Mouse (Mus musculus) C2C12 (cell line): ENCODE results near the gene Gm9964.

Experiments
- CEBPB ChIP-seq: IDR thresholded peaks from one replicate; pipeline ENCODE4 v1.6.1; 2011; ENCODE audit warnings: low read depth, mild to moderate bottlenecking, control low read depth, moderate library complexity
- CTCF ChIP-seq: IDR thresholded peaks from one replicate; pipeline ENCODE4 v1.5.1; 2011; ENCODE audit not compliant: control insufficient read depth, insufficient read depth, insufficient read length
- MAX ChIP-seq: IDR thresholded peaks from one replicate; pipeline ENCODE4 v1.6.1; 2011; ENCODE audit warnings: mild to moderate bottlenecking, control low read depth
- MYOD1 ChIP-seq: IDR thresholded peaks from one replicate; pipeline ENCODE4 v1.6.1; 2011; ENCODE audit warnings: low read depth; ENCODE audit not compliant: control insufficient read depth, insufficient read length
- MYOG ChIP-seq: IDR thresholded peaks from one replicate; pipeline ENCODE4 v1.6.1; 2011; ENCODE audit not compliant: control insufficient read depth, insufficient read length; ENCODE audit errors: extremely low read depth
- USF1 ChIP-seq: IDR thresholded peaks from one replicate; pipeline ENCODE4 v1.6.1; 2011; ENCODE audit warnings: low read depth, mild to moderate bottlenecking, control low read depth, moderate library complexity

GRCm38 (mm10) chr11:79287447-79287846 lies 9.3 kb downstream of the Gm9964 start:
- TF ChIP-seq CTCF (no peak), MYOG (no peak), MAX (no peak), USF1 (no peak), CEBPB (no peak), MYOD1 (no peak)
